Mouse (Mus musculus): ENCODE results near the gene Gpr19. TPM values are rescaled to one million over a fixed set of nuclear protein-coding genes. Genes with fewer than 3 reads are reported as not detected.
A peak's percentile ranks its signal among the peaks of the same experiment; 100 is the strongest.

The Gpr19 gene
- polyA plus RNA-seq, 1 experiment from 2014 or later, result 10.4 TPM

GRCm38 (mm10) chr6:134829786-134830700 is 68.3 kb downstream of the Gpr19 start, which contains the start of gene Crebl2:
Crebl2 (plus strand) TSS chr6:134830154.
- Histone ChIP-seq H3K9ac (peak within 1 kb of the TSS; percentile 59), H3K9me3 (no peaks in the 10 kb centered on the region), H3K36me3 (no peaks in the 10 kb centered on the region), H3K4me3 (replicated peaks) (peak within 1 kb of the TSS; percentile 66), H3K27me3 (replicated peaks) (no peaks in the 10 kb centered on the region), H3K27ac (peak within 1 kb of the TSS; percentile 95), H3K4me1 (replicated peaks) (peaks cover 5% of the 10 kb centered on the region; the same call in 1 of the 2 replicates), H3K4me2 (replicated peaks) (peak within 1 kb of the TSS; percentile 61)
- WGBS, result under 1% methylated on average over 55 of the region's 58 CpGs
- ATAC-seq, result peak; percentile 97

- Histone ChIP-seq H3K4me3 (replicated peaks) (no peak overlapping the region), H3K4me2 (replicated peaks) (no peak overlapping the region), H3K9ac (no peak overlapping the region), H3K27me3 (replicated peaks) (no peaks in the 10 kb centered on the region), H3K4me1 (replicated peaks) (no peaks in the 10 kb centered on the region), H3K36me3 (no peaks in the 10 kb centered on the region), H3K27ac (no peak overlapping the region), H3K9me3 (no peaks in the 10 kb centered on the region)
- 73% methylated on average over 10 of the region's 10 CpGs for WGBS
- no peak for ATAC-seq
Measured at GRCm38 (mm10) chr6:134822844-134823243, 75.5 kb downstream of the Gpr19 start.

- H3K9ac ChIP-seq, result no peak overlapping the region
- no peak overlapping the region for H3K27ac ChIP-seq
- H3K27me3 ChIP-seq (replicated peaks), result no peaks in the 10 kb centered on the region
- H3K4me1 ChIP-seq (replicated peaks), result no peaks in the 10 kb centered on the region
- no peak for ATAC-seq
- H3K9me3 ChIP-seq, result no peaks in the 10 kb centered on the region
- 47% methylated on average over 6 of the region's 6 CpGs for WGBS
- no peaks in the 10 kb centered on the region for H3K36me3 ChIP-seq
- no peak overlapping the region for H3K4me2 ChIP-seq (replicated peaks)
- no peak overlapping the region for H3K4me3 ChIP-seq (replicated peaks)
Measured at GRCm38 (mm10) chr6:134820411-134820810, 78.0 kb downstream of the Gpr19 start.

GRCm38 (mm10) chr6:134819741-134820140 is 78.6 kb downstream of the Gpr19 start:
- Histone ChIP-seq H3K27me3 (replicated peaks) (no peaks in the 10 kb centered on the region), H3K4me2 (replicated peaks) (no peak overlapping the region), H3K4me3 (replicated peaks) (no peak overlapping the region), H3K27ac (no peak overlapping the region), H3K4me1 (replicated peaks) (no peaks in the 10 kb centered on the region), H3K9ac (no peak overlapping the region), H3K36me3 (no peaks in the 10 kb centered on the region), H3K9me3 (no peaks in the 10 kb centered on the region)
- ATAC-seq, result no peak
- WGBS, result 40% methylated on average over 5 of the region's 5 CpGs

Other genes with a start within 250 kb of the Gpr19 start
- gene Dusp16, start 106.0 kb downstream of the Gpr19 start, polyA plus RNA-seq (2015; fragmentation: Nextera tagmentation; extraction: Ambion mirVana), result 13.0 and 13.9 TPM in 2 replicates
- gene Crebl2, start 68.4 kb downstream of the Gpr19 start, polyA plus RNA-seq (2015; fragmentation: Nextera tagmentation; extraction: Ambion mirVana), result 3.6 and 3.7 TPM in 2 replicates
- gene Cdkn1b, start 21.8 kb upstream of the Gpr19 start, polyA plus RNA-seq (2015; fragmentation: Nextera tagmentation; extraction: Ambion mirVana), result 15.3 and 15.9 TPM in 2 replicates
- 3.5 and 3.6 TPM in 2 replicates for gene Apold1, start 83.1 kb upstream of the Gpr19 start, polyA plus RNA-seq (2015; fragmentation: Nextera tagmentation; extraction: Ambion mirVana)
- gene Ddx47, start 113.0 kb upstream of the Gpr19 start, polyA plus RNA-seq (2015; fragmentation: Nextera tagmentation; extraction: Ambion mirVana), result 97.4 and 99.7 TPM in 2 replicates
- 8.8 and 10.9 TPM in 2 replicates for gene Gprc5a, start 167.1 kb upstream of the Gpr19 start, polyA plus RNA-seq (2015; fragmentation: Nextera tagmentation; extraction: Ambion mirVana)
- not detected in 2 replicates for gene Gprc5d, start 219.7 kb upstream of the Gpr19 start, polyA plus RNA-seq (2015; fragmentation: Nextera tagmentation; extraction: Ambion mirVana)

Measured in intestine, embryonic 15.5 days (tissue).